Mouse (Mus musculus) testis, adult 2 months (tissue): Measurements from ENCODE around the gene Evl.

Experiments used
- CTCF ChIP-seq: fragments of 200-500 bp; IDR thresholded peaks from 2 replicates; pipeline ENCODE4 v1.5.1; 2012; ENCODE audit warnings: low read depth, mild to moderate bottlenecking, inconsistent platforms, low read length, moderate library complexity; ENCODE audit not compliant: control insufficient read depth, insufficient read depth, insufficient replicate concordance
- POLR2A ChIP-seq: fragments of 200-500 bp; IDR thresholded peaks from 2 replicates; pipeline ENCODE4 v1.6.1; 2012; ENCODE audit warnings: low read depth, mild to moderate bottlenecking, inconsistent platforms, low read length, moderate library complexity; ENCODE audit not compliant: control insufficient read depth

DNA sequence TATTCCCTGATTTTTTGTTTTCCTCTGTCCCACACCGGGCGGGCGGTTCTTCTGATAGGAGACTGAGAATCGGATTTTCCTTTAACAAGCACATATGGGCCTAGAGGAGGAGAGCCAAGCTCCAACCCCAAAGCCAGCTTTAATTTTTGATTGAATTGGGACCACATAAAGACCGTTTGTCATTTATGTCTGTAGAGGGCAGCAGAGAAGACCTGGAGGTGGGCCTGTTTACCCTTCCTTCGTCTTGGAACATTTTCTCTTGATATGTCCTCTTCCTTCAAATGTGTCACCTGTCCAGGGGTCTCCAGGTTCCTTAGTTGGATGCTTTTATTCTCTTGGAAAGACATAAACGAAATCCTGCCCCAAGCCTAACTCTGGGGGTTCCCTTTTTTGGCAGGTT, 151.6 kb downstream of the Evl start:
- TF ChIP-seq CTCF (no peak), POLR2A (no peak)
